Mouse (Mus musculus): ENCODE results near the gene Psmd8.
A peak's percentile ranks its signal among the peaks of the same experiment; 100 is the strongest.
"Not testable (repeated sequence)": the region's sequence is repeated elsewhere in the genome, so short reads cannot be mapped to it uniquely, and the experiment has no call there.

Gene Psmd8

GRCm38 (mm10) chr7:29180077-29180853 is at the start of gene Psmd8:
Gene Psmd8 (minus strand): TSS chr7:29180701.
- DNase-seq (ENCODE audit: low spot score): peak; percentile 95

- DNase-seq (ENCODE audit: low spot score): no peak
Measured at GRCm38 (mm10) chr7:29228202-29228601, 47.7 kb upstream of the Psmd8 start.

- DNase-seq (ENCODE audit: low spot score): no peak
Measured at GRCm38 (mm10) chr7:29225520-29225919, 45.0 kb upstream of the Psmd8 start.

- DNase-seq (ENCODE audit: low spot score): no peak
Measured at GRCm38 (mm10) chr7:29224756-29225394, 44.4 kb upstream of the Psmd8 start.

- no peak for DNase-seq (ENCODE audit: low spot score)
Measured at GRCm38 (mm10) chr7:29214846-29215245, 34.3 kb upstream of the Psmd8 start.

- no peak for DNase-seq (ENCODE audit: low spot score)
Measured at GRCm38 (mm10) chr7:29214236-29214635, 33.7 kb upstream of the Psmd8 start.

GRCm38 (mm10) chr7:29213675-29214082 is 33.2 kb upstream of the Psmd8 start, which contains the start of gene Catsperg1:
Gene Catsperg1 (minus strand): TSS chr7:29214035.
- DNase-seq (ENCODE audit: low spot score): no peak

- not testable (repeated sequence) for DNase-seq (ENCODE audit: low spot score)
Measured at GRCm38 (mm10) chr7:29212775-29213560, 32.5 kb upstream of the Psmd8 start.

GRCm38 (mm10) chr7:29212199-29212765 is 31.8 kb upstream of the Psmd8 start:
- DNase-seq (ENCODE audit: low spot score): peak; percentile 27

- DNase-seq (ENCODE audit: low spot score): peak; percentile 81
Measured at GRCm38 (mm10) chr7:29211415-29212198, 31.1 kb upstream of the Psmd8 start.

GRCm38 (mm10) chr7:29211013-29211412 is 30.5 kb upstream of the Psmd8 start:
- peak; percentile 40 for DNase-seq (ENCODE audit: low spot score)

GRCm38 (mm10) chr7:29202577-29202976 is 22.1 kb upstream of the Psmd8 start:
- no peak for DNase-seq (ENCODE audit: low spot score)

GRCm38 (mm10) chr7:29194230-29194629 is 13.7 kb upstream of the Psmd8 start:
- DNase-seq (ENCODE audit: low spot score): not testable (repeated sequence)

- DNase-seq (ENCODE audit: low spot score): not testable (repeated sequence)
Measured at GRCm38 (mm10) chr7:29181323-29181722, 822 bp upstream of the Psmd8 start.

GRCm38 (mm10) chr7:29180854-29181236 is 344 bp upstream of the Psmd8 start:
- DNase-seq (ENCODE audit: low spot score): no peak

- DNase-seq (ENCODE audit: low spot score): peak; percentile 34
Measured at GRCm38 (mm10) chr7:29179323-29179722, 1.2 kb downstream of the Psmd8 start.

- DNase-seq (ENCODE audit: low spot score): peak; percentile 26
Measured at GRCm38 (mm10) chr7:29178106-29178505, 2.4 kb downstream of the Psmd8 start.

GRCm38 (mm10) chr7:29172390-29173016 is 8.0 kb downstream of the Psmd8 start:
- DNase-seq (ENCODE audit: low spot score): no peak

- no peak for DNase-seq (ENCODE audit: low spot score)
Measured at GRCm38 (mm10) chr7:29171562-29172097, 8.9 kb downstream of the Psmd8 start.

GRCm38 (mm10) chr7:29170755-29171561 is 9.5 kb downstream of the Psmd8 start:
- DNase-seq (ENCODE audit: low spot score): peak; percentile 26

All from c-Kit-positive CD71-positive TER-119-positive erythroid progenitor cells, embryonic 14.5 days (primary cell).